Mouse (Mus musculus) bone marrow macrophage, adult 2 months (primary cell): Measurements from ENCODE around the gene Fbl.

Experiments
- CTCF ChIP-seq: IDR thresholded peaks from 2 replicates; pipeline ENCODE4 v1.5.1; 2012; ENCODE audit warnings: low read depth, mild to moderate bottlenecking, low read length, moderate library complexity
- POLR2A ChIP-seq: IDR thresholded peaks from 2 replicates; pipeline ENCODE4 v1.6.1; 2012; ENCODE audit warnings: mild to moderate bottlenecking, low read depth, low read length, borderline replicate concordance

GRCm38 (mm10) chr7:28210731-28211130 lies 41.2 kb downstream of the Fbl start:
- no peak for TF ChIP-seq CTCF
- no peak for TF ChIP-seq POLR2A
